Mouse (Mus musculus) layer of hippocampus, adult 11-12 months (tissue): ENCODE data around the gene Dcakd.

Experiments used
- DNase-seq: peaks from one replicate; pipeline ENCODE4 v3.0.0; 2022; ENCODE audit warnings: low spot score

Dcakd gene

DNA sequence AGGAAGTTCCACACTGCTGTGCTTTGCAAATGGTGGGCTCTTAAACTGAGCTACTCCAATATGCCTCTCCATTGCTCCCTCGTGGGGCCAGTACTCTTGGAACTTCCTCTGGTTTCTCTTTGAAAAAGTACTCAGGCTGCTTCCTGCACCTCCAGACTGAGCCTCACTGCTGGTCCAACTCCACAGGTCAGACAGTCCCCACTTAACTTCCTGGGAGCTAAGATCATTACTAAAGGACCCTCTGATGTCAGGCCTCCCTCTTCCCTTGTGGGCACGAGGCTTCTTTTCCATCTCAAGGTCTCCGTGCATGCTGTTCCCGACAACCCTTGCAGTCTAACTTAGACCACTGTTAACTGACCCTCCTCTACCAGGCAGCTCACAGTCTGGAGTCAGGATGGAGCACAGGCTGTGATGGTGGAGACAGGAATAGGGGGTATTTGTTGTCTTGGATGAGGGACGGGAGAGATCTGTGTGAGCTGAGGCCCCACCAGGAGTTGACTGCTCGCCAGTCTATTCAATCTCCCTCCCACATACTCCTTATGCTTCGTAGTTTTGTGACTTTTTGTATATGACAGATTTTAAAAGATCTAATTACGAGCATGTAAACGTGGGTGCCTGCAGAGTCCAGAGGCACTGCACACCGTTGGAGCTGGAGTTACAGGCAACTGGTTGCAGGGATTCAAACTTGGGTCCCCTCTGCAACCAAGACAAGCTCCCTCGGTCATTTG is 22.7 kb downstream of the Dcakd start:
- DNase-seq = no peak

GRCm38 (mm10) chr11:103004852-103005251 is 23.3 kb downstream of the Dcakd start:
- DNase-seq = no peak

GRCm38 (mm10) chr11:103003210-103003609 is 24.9 kb downstream of the Dcakd start:
- peak; percentile 77 for DNase-seq

GRCm38 (mm10) chr11:103001063-103001462 is 27.1 kb downstream of the Dcakd start:
- DNase-seq = no peak

DNA sequence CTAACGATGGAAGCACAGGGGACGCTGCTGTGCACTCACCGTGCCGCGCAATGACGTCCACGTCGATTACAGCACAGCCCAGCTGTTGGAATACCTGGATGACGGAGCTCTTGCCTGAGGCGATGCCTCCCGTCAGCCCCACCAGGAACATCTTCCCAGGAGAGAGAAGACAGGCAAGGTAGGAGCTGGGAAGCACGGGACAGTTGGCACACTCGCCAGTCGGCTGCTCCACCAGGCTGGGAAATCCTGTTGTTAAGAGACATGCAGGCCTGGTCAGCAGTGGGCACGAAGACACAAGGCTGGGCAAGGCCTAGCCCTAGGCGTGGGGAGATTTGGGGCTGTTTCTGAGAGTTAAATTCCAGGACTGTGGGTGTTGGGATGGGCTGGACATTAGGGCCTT is 28.0 kb downstream of the Dcakd start:
- DNase-seq = no peak

GRCm38 (mm10) chr11:102999317-102999970 is 28.7 kb downstream of the Dcakd start:
- DNase-seq = no peak

DNA sequence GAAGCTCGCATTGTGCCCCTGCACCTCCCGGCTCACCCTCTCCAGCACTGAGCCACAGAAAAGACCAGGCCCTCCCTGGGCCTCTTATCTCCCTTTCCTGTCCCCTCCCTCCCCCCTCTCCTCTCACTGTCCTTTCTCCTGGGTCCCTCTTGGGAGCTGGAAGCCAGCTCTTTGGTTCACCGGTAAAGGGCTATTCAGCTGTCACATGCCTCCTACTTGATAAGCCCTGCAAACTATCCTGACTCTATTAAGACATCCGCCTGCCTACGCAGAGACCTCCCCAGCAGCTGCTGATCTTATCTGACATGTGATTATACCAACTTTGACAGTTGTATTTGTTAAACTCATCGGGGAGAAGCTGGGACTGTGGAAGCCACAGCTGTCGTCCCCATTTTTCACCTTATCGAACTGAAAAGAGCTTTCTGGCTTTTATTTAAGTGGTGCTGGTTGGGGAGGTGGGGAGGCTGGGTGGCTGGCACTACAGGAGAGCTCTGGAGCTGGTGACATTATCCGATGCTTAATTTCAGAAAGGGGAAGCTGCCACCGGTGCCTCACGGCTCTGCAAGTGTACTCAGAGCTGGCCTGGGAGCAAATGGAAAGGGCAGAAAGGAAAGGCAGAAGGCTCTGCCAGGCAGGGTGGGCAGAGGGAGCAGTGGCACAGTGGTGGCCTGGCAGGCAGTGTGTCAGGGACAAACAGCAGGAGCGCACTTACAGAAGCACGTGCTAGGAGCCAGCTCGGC is 29.4 kb downstream of the Dcakd start:
- no peak for DNase-seq

DNA sequence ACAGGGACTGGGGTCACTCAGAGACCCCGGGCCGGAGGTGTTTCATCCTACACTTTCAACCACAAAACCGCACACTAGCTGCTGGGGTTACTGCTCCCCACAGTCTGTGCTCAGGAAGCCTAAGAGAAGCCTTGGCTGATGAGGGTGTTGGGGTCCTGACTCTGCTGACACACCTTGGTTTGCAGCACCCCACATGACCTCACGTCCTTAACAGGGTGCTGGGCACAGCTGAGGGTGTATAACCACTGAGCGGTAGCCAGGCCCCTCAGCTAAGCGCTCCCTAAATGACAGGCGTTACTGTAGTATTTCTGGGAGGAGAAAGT is 29.9 kb downstream of the Dcakd start:
- no peak for DNase-seq

DNA sequence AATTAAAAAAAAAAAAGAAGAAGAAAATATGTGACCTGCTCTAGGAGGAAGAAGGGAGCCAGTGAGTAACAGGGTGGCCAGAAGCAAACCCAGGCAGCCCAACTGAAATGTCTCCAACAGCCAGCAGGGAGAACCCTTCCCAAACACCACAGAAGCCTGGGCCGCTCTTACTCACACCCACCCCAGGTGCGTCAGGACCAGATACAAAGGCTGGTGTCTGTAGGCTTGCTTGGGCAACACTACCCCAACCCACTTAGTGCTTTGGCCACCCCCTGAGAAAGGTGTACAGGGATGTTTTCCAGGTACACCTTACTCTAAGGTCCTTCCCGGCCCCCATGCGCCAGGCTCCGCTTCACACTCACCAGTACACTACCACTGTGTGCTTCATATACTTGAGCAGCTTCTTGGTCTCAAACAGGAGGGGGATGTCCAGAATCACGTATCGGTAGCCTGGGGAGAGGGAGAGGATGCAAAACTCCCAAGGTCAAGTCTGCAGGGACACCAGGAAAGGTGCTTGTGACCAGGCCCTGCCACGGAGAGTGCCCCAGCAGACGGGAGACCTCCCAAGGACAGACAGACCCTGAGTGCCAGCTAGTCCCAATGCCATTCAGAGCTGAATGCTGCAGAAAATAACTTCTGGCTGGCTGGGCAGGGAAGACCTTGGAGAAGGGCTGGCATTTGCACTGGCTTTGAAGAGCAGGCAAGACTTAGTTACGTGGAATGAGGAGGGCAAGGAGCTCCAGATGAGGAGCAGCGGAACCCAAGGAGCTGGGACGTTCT is 31.0 kb downstream of the Dcakd start:
- DNase-seq = no peak

DNA sequence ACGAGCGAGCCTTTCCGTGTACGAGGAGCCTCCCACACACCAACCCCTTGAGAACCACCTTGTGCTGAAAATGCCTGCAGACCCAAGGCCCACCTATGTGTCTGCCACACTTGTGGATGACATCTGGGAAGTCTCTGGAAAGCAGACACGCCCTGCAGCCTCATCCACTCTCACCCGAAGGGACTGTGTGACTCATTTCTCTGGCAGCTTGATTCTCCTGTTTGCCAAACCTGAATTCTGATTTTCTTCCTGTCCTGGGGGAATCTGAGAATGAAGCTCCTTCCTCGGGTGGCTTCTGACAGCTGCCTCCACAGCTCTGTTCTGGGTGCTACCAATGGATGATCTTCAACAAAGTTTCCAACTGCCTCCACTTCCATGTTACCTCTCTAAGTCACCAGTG is 31.7 kb downstream of the Dcakd start:
- no peak for DNase-seq

- DNase-seq = no peak
These were observed 33.2 kb downstream of the Dcakd start for GRCm38 (mm10) chr11:102994952-102995351.

DNA sequence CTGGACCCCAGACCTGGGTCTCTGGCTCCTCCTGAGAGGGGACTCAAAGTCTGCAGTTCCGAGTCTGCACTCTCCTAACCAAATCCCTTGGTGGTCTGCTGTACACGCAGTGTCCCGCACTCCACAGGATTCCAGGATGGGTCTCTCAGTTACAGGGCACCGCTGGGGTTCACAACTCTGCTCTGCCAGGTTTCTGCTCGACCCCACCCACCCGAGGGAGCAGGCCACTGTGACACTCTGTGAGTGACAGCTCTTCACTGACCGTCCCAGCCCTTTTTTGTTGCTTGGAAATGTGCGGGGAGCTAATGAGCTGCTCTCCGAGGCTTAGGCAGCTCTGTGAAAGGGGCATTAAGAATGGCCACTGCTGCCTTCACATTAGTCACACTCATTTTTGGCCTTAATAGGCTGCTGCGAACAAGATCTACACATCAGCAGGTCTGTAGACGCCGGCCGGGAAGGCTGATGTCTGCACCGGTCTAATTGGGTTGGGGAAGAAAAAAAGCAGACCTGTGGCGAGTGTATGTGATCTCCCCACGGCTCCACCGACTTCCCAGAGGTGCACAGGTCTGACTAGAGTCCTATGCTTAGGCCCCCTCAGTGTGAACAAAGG is 34.6 kb downstream of the Dcakd start:
- no peak for DNase-seq

GRCm38 (mm10) chr11:102992940-102993339 is 35.2 kb downstream of the Dcakd start:
- peak; percentile 71 for DNase-seq

DNA sequence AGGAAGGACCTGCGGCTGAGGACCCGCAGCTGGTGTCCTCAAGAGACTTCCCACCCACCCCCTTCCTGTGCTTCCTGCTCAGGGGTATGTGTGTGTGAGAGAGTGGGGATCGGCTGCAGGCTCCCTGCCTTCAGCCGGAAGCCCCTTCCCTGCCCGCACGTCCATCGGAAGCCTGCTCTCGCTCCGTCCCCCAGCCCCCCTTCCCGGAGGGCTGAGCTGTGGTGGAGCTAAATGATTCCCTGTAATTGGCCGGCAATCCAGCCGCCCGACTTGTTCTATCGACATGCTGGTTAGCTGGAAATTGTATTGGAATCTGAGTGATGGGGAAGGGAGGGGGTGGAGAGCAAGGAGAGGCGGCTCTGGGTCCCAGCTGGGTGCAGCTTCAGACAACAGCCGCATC is 36.5 kb downstream of the Dcakd start:
- DNase-seq = no peak

GRCm38 (mm10) chr11:102990152-102990663 is 37.9 kb downstream of the Dcakd start:
- DNase-seq = peak; percentile 54

DNA sequence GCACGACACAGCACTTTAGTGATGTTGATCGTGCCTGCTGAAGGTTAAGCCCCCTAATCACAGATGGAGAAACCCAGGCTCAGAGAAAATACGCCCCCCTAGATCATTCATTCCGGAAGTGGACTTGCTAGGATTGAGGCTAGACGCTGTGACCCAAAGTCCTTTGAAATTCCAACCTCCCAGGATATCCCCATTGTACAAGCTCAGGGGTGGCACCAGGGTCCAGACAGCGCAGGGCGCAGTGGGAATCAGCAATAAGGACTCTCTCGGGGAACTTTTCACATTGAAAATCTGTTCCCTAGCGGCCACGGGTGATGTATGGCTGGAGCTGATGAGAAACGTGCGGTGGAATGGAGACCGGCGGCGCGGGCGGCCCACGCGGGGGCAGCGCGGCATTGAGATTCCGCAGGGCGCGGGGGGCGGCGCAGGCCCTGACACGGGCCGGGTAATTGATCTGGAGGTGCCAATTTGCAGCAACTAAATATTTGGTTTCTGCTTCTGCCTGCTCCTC is 38.4 kb downstream of the Dcakd start:
- DNase-seq = no peak

DNA sequence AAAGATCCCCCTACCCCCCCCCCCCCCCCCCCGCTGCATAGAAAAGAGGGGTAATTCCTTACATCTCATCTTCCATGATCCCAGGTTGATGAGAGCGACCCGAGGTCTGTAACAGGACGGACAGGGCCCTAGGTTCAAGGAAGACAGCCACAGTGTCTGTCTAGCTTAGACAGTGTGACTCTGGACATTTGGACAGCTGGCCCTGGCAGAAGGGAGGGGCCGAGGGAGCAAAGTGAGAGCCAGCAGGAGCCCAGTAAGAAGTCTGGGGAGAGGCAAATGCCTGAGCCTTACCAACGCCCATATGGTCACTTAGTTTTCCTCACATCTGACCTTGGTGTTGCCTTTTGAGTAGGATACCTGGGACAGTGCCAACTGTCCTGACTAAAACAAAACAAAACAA is 43.0 kb downstream of the Dcakd start:
- DNase-seq = no peak

DNA sequence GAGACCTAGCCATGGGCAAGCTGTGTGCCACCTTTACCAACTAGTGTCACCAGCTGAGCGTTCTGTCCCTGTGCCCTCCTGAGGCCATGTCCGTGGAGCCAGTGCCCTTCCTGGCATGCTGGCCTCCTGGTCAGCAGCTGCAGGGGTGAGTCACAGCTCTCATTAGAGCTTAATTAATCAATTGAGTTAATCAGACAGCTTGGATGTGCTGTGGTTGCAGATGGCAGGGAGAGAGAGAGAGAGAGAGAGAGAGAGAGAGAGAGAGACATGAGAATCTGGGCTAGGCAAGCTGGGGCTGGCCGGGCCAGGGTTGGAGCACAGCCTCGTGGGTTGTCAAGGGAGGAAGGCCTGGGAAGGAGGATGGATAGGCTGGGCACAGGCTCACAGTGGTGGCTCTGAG is 43.5 kb downstream of the Dcakd start:
- no peak for DNase-seq

DNA sequence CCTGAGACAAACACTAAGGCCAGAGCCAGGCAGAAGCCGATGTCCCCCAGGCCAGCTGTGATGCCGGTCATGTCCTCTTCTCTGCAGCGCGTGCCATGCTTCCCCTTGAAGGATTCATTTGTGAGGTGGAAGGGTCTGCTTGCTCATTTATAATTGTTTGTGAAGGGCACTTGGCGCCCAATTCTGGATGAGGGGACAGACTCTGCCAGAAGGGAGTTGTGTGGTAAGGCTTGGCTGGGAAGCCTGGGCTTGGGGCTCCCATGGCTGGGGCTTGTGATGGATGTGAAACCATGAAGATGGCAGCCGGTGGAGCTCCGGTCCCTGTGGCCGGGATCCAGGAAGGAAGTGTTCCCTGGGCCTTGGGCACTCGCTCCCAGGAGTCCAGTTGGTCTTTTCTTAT is 44.0 kb downstream of the Dcakd start:
- DNase-seq = no peak

DNA sequence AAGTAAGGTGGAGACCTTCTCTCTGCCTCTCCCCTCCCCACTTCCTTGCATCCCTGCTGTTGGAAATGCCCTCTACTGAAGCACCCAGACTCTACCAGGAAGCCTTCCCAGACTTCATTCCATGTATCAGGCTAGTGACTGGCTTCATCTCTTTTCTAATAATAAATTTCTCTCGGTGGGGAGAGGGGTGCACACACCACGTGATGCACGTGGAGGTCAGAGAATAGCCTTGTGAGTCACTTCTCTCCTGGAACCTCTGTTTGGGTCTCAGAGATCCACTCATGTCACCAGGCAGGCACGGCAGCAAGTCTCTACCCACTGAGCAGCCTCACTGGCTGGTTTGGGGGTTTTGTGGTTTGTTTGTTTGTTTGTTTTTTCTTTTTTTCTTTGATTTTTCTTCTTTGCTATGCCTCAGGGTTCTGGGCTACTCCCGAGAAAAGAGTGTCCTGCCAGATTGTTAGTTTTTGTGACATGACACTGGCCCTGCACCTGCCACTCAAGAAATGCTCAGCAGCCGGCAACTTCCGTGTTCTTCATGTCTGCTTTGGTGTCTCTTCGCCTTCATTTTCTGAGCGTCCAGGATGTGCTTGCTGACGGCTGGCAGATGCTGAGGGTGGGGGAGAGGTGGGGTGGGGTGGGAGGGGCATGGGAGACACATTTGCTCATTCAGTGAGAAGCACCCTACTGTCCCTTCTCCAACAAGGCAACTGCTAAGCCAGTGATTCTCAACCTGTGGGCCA is 46.8 kb downstream of the Dcakd start:
- no peak for DNase-seq
